Mouse (Mus musculus): Measurements from ENCODE around the gene Camk2g. TPM values are rescaled to one million over a fixed set of nuclear protein-coding genes. Genes with fewer than 3 reads are reported as not detected.

Camk2g gene
- total and polyA plus RNA-seq, 3 experiments = 14.1 to 27.1 TPM; not detected in 1

GRCm38 (mm10) chr14:20746935-20747334 is 47.0 kb downstream of the Camk2g start:
- Histone ChIP-seq H3K36me3 (ENCODE audit: control insufficient read depth in 1 of 2, insufficient read depth in 2 of 2, low read length in 2 of 2) (peaks cover 0 to 4% of the 10 kb centered on the region in 2 experiments; a peak in 1 of 4 replicates), H3K9me3 (replicated peaks; ENCODE audit: insufficient read depth, low read length) (no peaks in the 10 kb centered on the region), H3K4me1 (ENCODE audit: control insufficient read depth in 1 of 2, insufficient read depth in 2 of 2, low read length in 2 of 2) (no peaks in the 10 kb centered on the region), H3K79me2 (ENCODE audit: control insufficient read depth, insufficient read depth, low read length, poor library complexity) (no peaks in the 10 kb centered on the region), H3K27me3 (ENCODE audit: control insufficient read depth in 1 of 2, insufficient read depth in 2 of 2, low read length in 2 of 2) (no peaks in the 10 kb centered on the region), H3K4me3 (ENCODE audit: control insufficient read depth in 1 of 2, insufficient read depth in 1 of 2, low read depth in 2 of 2, low read length in 2 of 2) (no peak overlapping the region), H3K27ac (ENCODE audit: control insufficient read depth, low read depth, low read length) (no peak overlapping the region), H3K9ac (ENCODE audit: control insufficient read depth, low read depth, low read length, poor library complexity, severe bottlenecking) (no peak overlapping the region)
- no peak for TF ChIP-seq ETS1 (IDR thresholded peaks at IDR 0.05; ENCODE audit: low read depth, low read length)
- no peak for TF ChIP-seq EP300 (IDR thresholded peaks at IDR 0.05; ENCODE audit: low read depth in 1 of 2, low read length in 2 of 2)
- TF ChIP-seq BHLHE40 (IDR thresholded peaks at IDR 0.05; ENCODE audit: borderline replicate concordance, low read depth, low read length) = no peak
- TF ChIP-seq POLR2A (IDR thresholded peaks at IDR 0.05; ENCODE audit: control insufficient read depth in 1 of 2, insufficient read depth in 1 of 2, low read depth in 1 of 2, low read length in 2 of 2, poor library complexity in 1 of 2) = no peak
- TF ChIP-seq RAD21 (IDR thresholded peaks at IDR 0.05; ENCODE audit: low read depth, low read length) = peak; percentile 18
- no peak for TF ChIP-seq POLR2AphosphoS5 (IDR thresholded peaks at IDR 0.05; ENCODE audit: borderline replicate concordance, low read depth, low read length)
- TF ChIP-seq CHD2 (IDR thresholded peaks at IDR 0.05; ENCODE audit: low read length) = no peak
- TF ChIP-seq CHD1 (IDR thresholded peaks at IDR 0.05; ENCODE audit: low read depth, low read length) = no peak
- peak in 1 of 3 experiments; percentile 37; a peak in 2 of 6 replicates for TF ChIP-seq CTCF (IDR thresholded peaks at IDR 0.05 in 2 of 3, conservative IDR thresholded peaks at IDR 0.05 in 1 of 3; ENCODE audit: control insufficient read depth in 1 of 3, insufficient read depth in 1 of 3, low read depth in 2 of 3, low read length in 3 of 3, poor library complexity in 1 of 3, severe bottlenecking in 1 of 3)
- no peak for TF ChIP-seq MXI1 (IDR thresholded peaks at IDR 0.05; ENCODE audit: low read depth, low read length)
- peak; percentile 35; the same call in 1 of the 2 replicates for TF ChIP-seq SMC3 (IDR thresholded peaks at IDR 0.05; ENCODE audit: low read depth, low read length)
- TF ChIP-seq ZC3H11A (IDR thresholded peaks at IDR 0.05; ENCODE audit: low read depth, low read length) = no peak
- no peak for DNase-seq (ENCODE audit: low read depth, low spot score)

- no peaks in the 10 kb centered on the region for H3K27me3 ChIP-seq (ENCODE audit: control insufficient read depth in 1 of 2, insufficient read depth in 2 of 2, low read length in 2 of 2)
- TF ChIP-seq SMC3 (IDR thresholded peaks at IDR 0.05; ENCODE audit: low read depth, low read length) (no peak), NRF1 (IDR thresholded peaks at IDR 0.05; ENCODE audit: insufficient read depth, low read depth, low read length, poor library complexity, severe bottlenecking) (no peak), ZNF384 (IDR thresholded peaks at IDR 0.05; ENCODE audit: low read depth, low read length) (no peak), CHD2 (IDR thresholded peaks at IDR 0.05; ENCODE audit: low read length) (no peak), POLR2AphosphoS5 (IDR thresholded peaks at IDR 0.05; ENCODE audit: borderline replicate concordance, low read depth, low read length) (no peak), MAX (IDR thresholded peaks at IDR 0.05; ENCODE audit: low read length) (no peak), MYC (IDR thresholded peaks at IDR 0.05; ENCODE audit: low read depth, low read length) (no peak), BHLHE40 (IDR thresholded peaks at IDR 0.05; ENCODE audit: borderline replicate concordance, low read depth, low read length) (no peak), JUND (IDR thresholded peaks at IDR 0.05; ENCODE audit: low read depth, low read length) (no peak), MXI1 (IDR thresholded peaks at IDR 0.05; ENCODE audit: low read depth, low read length) (no peak), MAFK (IDR thresholded peaks at IDR 0.05; ENCODE audit: borderline replicate concordance, low read depth, low read length) (no peak), TAL1 (IDR thresholded peaks at IDR 0.05; ENCODE audit: low read length) (no peak), TCF12 (IDR thresholded peaks at IDR 0.05; ENCODE audit: low read depth, low read length) (no peak), RAD21 (IDR thresholded peaks at IDR 0.05; ENCODE audit: low read depth, low read length) (no peak), ETS1 (IDR thresholded peaks at IDR 0.05; ENCODE audit: low read depth, low read length) (no peak), POLR2A (IDR thresholded peaks at IDR 0.05; ENCODE audit: control insufficient read depth in 1 of 2, insufficient read depth in 1 of 2, low read depth in 1 of 2, low read length in 2 of 2, poor library complexity in 1 of 2) (no peak)
- no peaks in the 10 kb centered on the region for H3K9me3 ChIP-seq (replicated peaks; ENCODE audit: insufficient read depth, low read length)
- H3K36me3 ChIP-seq (ENCODE audit: control insufficient read depth in 1 of 2, insufficient read depth in 2 of 2, low read length in 2 of 2) = peaks cover 0 to 6% of the 10 kb centered on the region in 2 experiments; a peak in 1 of 4 replicates
- no peak overlapping the region for H3K27ac ChIP-seq (ENCODE audit: control insufficient read depth, low read depth, low read length)
- no peak overlapping the region for H3K4me3 ChIP-seq (ENCODE audit: control insufficient read depth in 1 of 2, insufficient read depth in 1 of 2, low read depth in 2 of 2, low read length in 2 of 2)
- H3K4me1 ChIP-seq (ENCODE audit: control insufficient read depth in 1 of 2, insufficient read depth in 2 of 2, low read length in 2 of 2) = no peaks in the 10 kb centered on the region
- H3K79me2 ChIP-seq (ENCODE audit: control insufficient read depth, insufficient read depth, low read length, poor library complexity) = no peaks in the 10 kb centered on the region
- H3K9ac ChIP-seq (ENCODE audit: control insufficient read depth, low read depth, low read length, poor library complexity, severe bottlenecking) = no peak overlapping the region
- no peak for DNase-seq (ENCODE audit: low read depth, low spot score)
Measured at GRCm38 (mm10) chr14:20743614-20744013, 50.3 kb downstream of the Camk2g start.
